Mouse (Mus musculus): ENCODE results near the gene Eef2kmt. TPM values are rescaled to one million over a fixed set of nuclear protein-coding genes. Genes with fewer than 3 reads are reported as not detected.
A peak's percentile ranks its signal among the peaks of the same experiment; 100 is the strongest.
"Not testable (repeated sequence)": the region's sequence is repeated elsewhere in the genome, so short reads cannot be mapped to it uniquely, and the experiment has no call there.

Eef2kmt gene
- polyA plus RNA-seq, 1 experiment = 60.1 TPM

DNA sequence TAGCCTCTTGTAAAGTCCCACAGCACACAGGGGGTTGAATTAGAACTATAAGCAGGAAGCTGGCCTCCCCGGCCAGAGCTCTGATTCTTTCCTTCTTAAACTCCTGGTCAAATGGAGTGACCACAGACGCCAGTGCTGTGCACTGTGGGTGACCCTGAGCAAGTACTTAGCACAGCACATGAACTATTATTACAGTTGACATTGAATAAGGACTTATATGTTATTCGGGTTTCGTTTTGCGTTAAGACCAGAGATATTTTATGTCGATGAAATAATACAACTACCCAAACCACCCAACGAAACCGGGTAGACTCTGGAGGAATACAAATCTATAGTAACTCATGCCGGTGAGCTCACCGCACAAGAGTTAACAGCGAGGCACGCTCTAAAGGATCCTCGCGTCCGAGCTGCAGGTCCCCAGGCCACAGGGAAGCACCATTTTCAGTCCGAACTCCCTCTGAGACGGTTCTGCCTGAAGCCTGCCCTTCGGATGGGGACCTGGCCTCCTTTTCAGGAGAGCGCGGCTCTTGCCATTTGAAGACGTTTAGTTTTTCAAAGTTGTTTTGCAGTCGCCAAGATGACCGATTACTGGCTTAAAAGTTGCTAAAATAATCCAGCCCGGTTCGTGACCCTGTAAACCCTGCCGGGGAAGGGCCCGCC lies 572 bp downstream of the Eef2kmt start:
- Histone ChIP-seq H3K4me3 (replicated peaks; ENCODE audit: extremely low read depth, low read depth, low read length) (peak overlapping the region; percentile 46), H3K4me1 (ENCODE audit: control insufficient read depth, insufficient read depth, low read length) (no peaks in the 10 kb centered on the region)
- no peak for DNase-seq
- TF ChIP-seq CTCF (IDR thresholded peaks at IDR 0.05; ENCODE audit: insufficient read depth, low read length) (no peak), POLR2A (IDR thresholded peaks at IDR 0.05; ENCODE audit: borderline replicate concordance, extremely low read depth, low read depth, low read length) (no peak)
- WGBS = under 1% methylated on average over 27 of the region's 27 CpGs

DNA sequence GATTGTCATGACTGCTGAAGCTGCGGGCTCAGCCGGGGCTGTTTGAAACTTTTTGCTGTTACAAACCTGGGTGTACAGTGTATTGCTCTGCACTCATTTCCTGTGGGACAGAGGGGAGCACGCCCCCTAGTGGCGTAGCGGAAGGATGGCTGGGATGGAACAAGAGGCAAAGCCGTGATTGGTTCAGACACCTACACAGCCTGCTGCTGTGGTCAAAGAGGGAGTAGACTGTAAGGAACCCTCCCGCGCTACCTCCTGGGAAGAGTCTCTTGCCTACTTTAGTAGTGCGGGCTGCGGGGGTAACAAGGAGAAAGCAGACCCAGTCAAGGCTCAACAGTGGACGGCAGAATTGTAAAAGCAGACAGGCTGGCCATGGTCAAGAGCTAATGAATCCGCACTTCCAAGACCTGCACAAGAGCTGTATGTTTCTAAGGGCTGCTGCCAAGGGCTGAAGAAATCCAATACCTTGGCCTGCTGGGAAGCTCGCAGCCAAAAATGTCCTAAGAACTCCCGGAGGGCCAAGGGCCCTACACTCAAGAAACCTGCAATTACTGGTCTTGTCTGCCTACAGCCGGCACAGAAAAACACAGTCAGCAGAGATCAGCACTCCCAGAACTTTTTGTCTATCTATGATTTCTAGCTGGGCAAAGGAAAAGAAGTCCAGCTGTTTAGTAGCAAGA lies 1.3 kb downstream of the Eef2kmt start:
- peak; percentile 74 for DNase-seq
- WGBS = 3% methylated on average over 15 of the region's 15 CpGs
- H3K4me3 ChIP-seq (replicated peaks; ENCODE audit: extremely low read depth, low read depth, low read length) = peak overlapping the region; percentile 12
- TF ChIP-seq CTCF (IDR thresholded peaks at IDR 0.05; ENCODE audit: insufficient read depth, low read length) (peak; percentile 97), POLR2A (IDR thresholded peaks at IDR 0.05; ENCODE audit: borderline replicate concordance, extremely low read depth, low read depth, low read length) (no peak)
- H3K4me1 ChIP-seq (ENCODE audit: control insufficient read depth, insufficient read depth, low read length) = no peaks in the 10 kb centered on the region

GRCm38 (mm10) chr16:5252260-5252659 lies 3.5 kb downstream of the Eef2kmt start:
- Histone ChIP-seq H3K4me3 (replicated peaks; ENCODE audit: extremely low read depth, low read depth, low read length) (no peak overlapping the region), H3K4me1 (ENCODE audit: control insufficient read depth, insufficient read depth, low read length) (no peaks in the 10 kb centered on the region)
- 97% methylated on average over 2 of the region's 2 CpGs for WGBS
- no peak for DNase-seq
- no peak for TF ChIP-seq CTCF (IDR thresholded peaks at IDR 0.05; ENCODE audit: insufficient read depth, low read length)
- TF ChIP-seq POLR2A (IDR thresholded peaks at IDR 0.05; ENCODE audit: borderline replicate concordance, extremely low read depth, low read depth, low read length) = no peak

GRCm38 (mm10) chr16:5250891-5251290 lies 4.9 kb downstream of the Eef2kmt start:
- no peaks in the 10 kb centered on the region for H3K4me1 ChIP-seq (ENCODE audit: control insufficient read depth, insufficient read depth, low read length)
- DNase-seq = no peak
- TF ChIP-seq POLR2A (IDR thresholded peaks at IDR 0.05; ENCODE audit: borderline replicate concordance, extremely low read depth, low read depth, low read length) (no peak), CTCF (IDR thresholded peaks at IDR 0.05; ENCODE audit: insufficient read depth, low read length) (no peak)
- no peak overlapping the region for H3K4me3 ChIP-seq (replicated peaks; ENCODE audit: extremely low read depth, low read depth, low read length)
- 80% methylated on average over 3 of the region's 3 CpGs for WGBS

DNA sequence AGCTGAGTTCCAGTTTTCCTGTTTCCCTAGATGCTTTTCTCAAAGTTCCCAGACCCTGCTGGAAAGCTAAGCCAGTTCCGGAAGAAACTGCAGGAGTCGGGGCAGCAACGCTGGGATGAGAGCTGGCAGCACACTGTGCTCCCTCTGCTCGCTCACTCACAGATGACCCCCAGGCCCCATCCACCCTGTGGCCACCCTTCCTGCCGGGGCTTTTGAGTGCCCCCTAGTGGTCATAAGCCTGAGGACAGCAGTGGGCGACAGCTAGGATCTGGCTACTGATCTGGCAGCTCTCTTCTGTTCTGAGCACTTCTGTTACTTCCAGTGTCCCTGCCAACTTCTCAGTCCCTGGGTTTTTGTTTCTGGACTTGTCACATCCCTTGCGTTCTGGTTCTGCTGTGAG lies 11.4 kb downstream of the Eef2kmt start:
- H3K4me3 ChIP-seq (replicated peaks; ENCODE audit: extremely low read depth, low read depth, low read length) = no peak overlapping the region
- DNase-seq = peak; percentile 64
- 29% methylated on average over 7 of the region's 7 CpGs for WGBS
- TF ChIP-seq CTCF (IDR thresholded peaks at IDR 0.05; ENCODE audit: insufficient read depth, low read length) = peak; percentile 71
- no peak for TF ChIP-seq POLR2A (IDR thresholded peaks at IDR 0.05; ENCODE audit: borderline replicate concordance, extremely low read depth, low read depth, low read length)
- no peaks in the 10 kb centered on the region for H3K4me1 ChIP-seq (ENCODE audit: control insufficient read depth, insufficient read depth, low read length)

- no peak for DNase-seq
- 85% methylated on average over 6 of the region's 6 CpGs for WGBS
- H3K4me3 ChIP-seq (replicated peaks; ENCODE audit: extremely low read depth, low read depth, low read length) = no peak overlapping the region
- no peaks in the 10 kb centered on the region for H3K4me1 ChIP-seq (ENCODE audit: control insufficient read depth, insufficient read depth, low read length)
- TF ChIP-seq POLR2A (IDR thresholded peaks at IDR 0.05; ENCODE audit: borderline replicate concordance, extremely low read depth, low read depth, low read length) = no peak
- no peak for TF ChIP-seq CTCF (IDR thresholded peaks at IDR 0.05; ENCODE audit: insufficient read depth, low read length)
These were observed 12.9 kb downstream of the Eef2kmt start for GRCm38 (mm10) chr16:5242882-5243281.

- H3K4me3 ChIP-seq (replicated peaks; ENCODE audit: extremely low read depth, low read depth, low read length) = no peak overlapping the region
- WGBS = 89% methylated on average over 4 of the region's 4 CpGs
These were observed 13.4 kb downstream of the Eef2kmt start for GRCm38 (mm10) chr16:5242355-5242754.

DNA sequence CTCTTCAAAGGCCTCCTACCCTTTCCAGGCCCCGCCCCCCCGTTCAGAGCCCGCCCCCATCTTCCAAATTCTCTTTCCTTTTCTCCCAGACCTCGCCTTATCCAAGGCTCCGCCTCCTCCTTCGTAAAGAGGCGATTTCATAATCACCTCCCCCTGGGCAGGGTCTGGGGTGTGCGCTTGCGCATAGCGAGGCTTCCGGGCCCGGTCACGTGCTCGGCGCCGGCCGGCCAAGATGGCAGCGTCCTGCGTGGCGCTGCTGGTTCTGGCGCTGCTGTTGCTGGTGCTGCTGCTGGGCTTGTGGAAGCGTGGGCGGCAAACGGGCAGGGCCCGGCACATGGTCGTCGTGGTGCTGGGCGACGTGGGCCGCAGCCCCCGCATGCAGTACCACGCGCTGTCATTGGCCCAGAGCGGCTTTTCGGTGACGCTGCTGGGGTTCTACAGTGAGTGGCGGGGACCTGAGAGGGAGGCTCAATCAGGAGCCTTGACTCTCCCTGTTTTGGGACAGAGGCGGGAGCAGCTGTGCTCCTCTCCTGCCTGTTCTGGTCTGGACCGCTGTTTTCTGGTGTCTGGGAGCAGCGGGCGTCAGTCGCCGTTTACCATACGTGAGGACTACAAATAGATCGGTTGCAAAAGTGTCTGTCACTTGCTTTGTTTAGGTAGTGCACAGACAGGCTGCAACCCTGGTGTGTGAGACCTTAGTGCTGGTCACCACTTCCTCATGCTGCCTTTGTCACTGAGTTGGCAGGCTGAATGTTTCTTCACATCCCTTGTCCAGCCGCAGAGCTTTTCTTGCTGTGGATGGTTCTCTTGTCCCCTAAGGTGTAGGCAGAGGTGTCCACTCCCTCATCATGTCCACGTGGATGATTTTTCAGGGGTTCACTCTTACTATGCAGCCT lies 22.1 kb downstream of the Eef2kmt start, which contains the start of gene Alg1:
TSS of gene Alg1 (plus strand) at position 204 of the 896 bp plus-strand sequence.
- 0 out of 2 replicates have a peak, but pooled peaks cover 3% of the 10 kb centered on the region for H3K4me1 ChIP-seq (ENCODE audit: control insufficient read depth, insufficient read depth, low read length)
- H3K4me3 ChIP-seq (replicated peaks; ENCODE audit: extremely low read depth, low read depth, low read length) = peak within 1 kb of the TSS; percentile 89
- 2% methylated on average over 47 of the region's 47 CpGs for WGBS
- TF ChIP-seq CTCF (IDR thresholded peaks at IDR 0.05; ENCODE audit: insufficient read depth, low read length) = no peak
- TF ChIP-seq POLR2A (IDR thresholded peaks at IDR 0.05; ENCODE audit: borderline replicate concordance, extremely low read depth, low read depth, low read length) = peak; percentile 99
- DNase-seq = peak; percentile 94

More at GRCm38 (mm10) chr16:5242355-5242754, 13.4 kb downstream of the Eef2kmt start:
- no peak for TF ChIP-seq CTCF (IDR thresholded peaks at IDR 0.05; ENCODE audit: insufficient read depth, low read length)
- TF ChIP-seq POLR2A (IDR thresholded peaks at IDR 0.05; ENCODE audit: borderline replicate concordance, extremely low read depth, low read depth, low read length) = no peak
- DNase-seq = no peak
- H3K4me1 ChIP-seq (ENCODE audit: control insufficient read depth, insufficient read depth, low read length) = no peaks in the 10 kb centered on the region

DNA sequence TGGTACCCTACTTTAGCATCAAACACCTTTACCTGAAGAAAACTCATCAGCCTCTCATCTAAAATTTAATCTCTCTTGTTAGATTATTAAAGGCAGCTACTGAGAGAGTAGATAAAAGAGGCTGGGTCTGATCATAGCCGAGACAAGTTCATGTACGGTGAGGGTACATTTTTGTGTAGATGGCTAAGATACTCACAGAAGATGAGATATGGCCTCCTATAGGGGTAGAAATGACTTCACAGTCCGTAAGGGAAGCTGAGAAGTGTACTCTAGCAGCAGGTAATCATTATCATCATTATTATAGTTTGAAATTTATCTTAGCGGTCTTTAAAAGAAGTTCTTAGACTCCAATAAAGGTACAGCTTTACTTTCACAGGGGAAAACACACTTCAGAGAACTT lies 22.8 kb downstream of the Eef2kmt start:
- TF ChIP-seq POLR2A (IDR thresholded peaks at IDR 0.05; ENCODE audit: borderline replicate concordance, extremely low read depth, low read depth, low read length) = no peak
- TF ChIP-seq CTCF (IDR thresholded peaks at IDR 0.05; ENCODE audit: insufficient read depth, low read length) = no peak
- WGBS = 60% methylated on average over 4 of the region's 4 CpGs
- no peak for DNase-seq
- Histone ChIP-seq H3K4me1 (ENCODE audit: control insufficient read depth, insufficient read depth, low read length) (0 out of 2 replicates have a peak, but pooled peaks cover 3% of the 10 kb centered on the region), H3K4me3 (replicated peaks; ENCODE audit: extremely low read depth, low read depth, low read length) (no peak overlapping the region)

DNA sequence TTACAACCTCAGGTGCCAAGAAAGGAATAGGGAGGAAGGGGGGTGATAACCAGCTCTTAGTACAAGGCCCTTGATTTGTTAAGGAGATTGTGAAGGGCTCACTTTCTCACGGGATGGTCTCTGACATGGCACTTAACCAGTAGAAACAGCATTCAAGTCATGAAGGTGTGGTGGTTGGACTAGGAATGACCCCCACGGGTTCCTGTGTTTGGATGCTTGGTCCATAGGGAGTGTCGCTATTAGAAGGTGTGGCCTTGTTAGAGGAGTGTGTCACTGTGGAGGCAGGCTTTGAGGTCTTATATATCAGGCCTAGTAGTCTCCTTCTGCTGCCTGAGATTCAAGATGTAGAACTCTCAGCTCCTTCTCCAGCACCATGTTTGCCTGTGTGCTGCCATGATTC lies 27.7 kb downstream of the Eef2kmt start:
- H3K4me3 ChIP-seq (replicated peaks; ENCODE audit: extremely low read depth, low read depth, low read length); DNase-seq; H3K4me1 ChIP-seq (ENCODE audit: control insufficient read depth, insufficient read depth, low read length): not testable (repeated sequence)
- 73% methylated on average over 3 of the region's 3 CpGs for WGBS

GRCm38 (mm10) chr16:5227501-5227900 lies 28.3 kb downstream of the Eef2kmt start:
- 72% methylated on average over 19 of the region's 19 CpGs for WGBS
- not testable (repeated sequence) for H3K4me1 ChIP-seq (ENCODE audit: control insufficient read depth, insufficient read depth, low read length); DNase-seq; H3K4me3 ChIP-seq (replicated peaks; ENCODE audit: extremely low read depth, low read depth, low read length)

- DNase-seq; H3K4me3 ChIP-seq (replicated peaks; ENCODE audit: extremely low read depth, low read depth, low read length): not testable (repeated sequence)
- 0% methylated on average over 1 of the region's 1 CpGs for WGBS
These were observed 29.2 kb downstream of the Eef2kmt start for GRCm38 (mm10) chr16:5226534-5226933.

More at GRCm38 (mm10) chr16:5226534-5226933, 29.2 kb downstream of the Eef2kmt start:
- H3K4me1 ChIP-seq (ENCODE audit: control insufficient read depth, insufficient read depth, low read length) = not testable (repeated sequence)

All from lung, adult 2 months (tissue).